Mouse (Mus musculus) mouse embryonic stem cell (cell line): ENCODE data around the gene Tmem132d.

Experiments
- in situ Hi-C, 2 experiments: fragments of 300-500 bp; cut with MboI; formaldehyde crosslinking; loops; 1 replicate in 1 of 2; 3 replicates in 1 of 2; pipeline ENCODE4 v1.14.3; 2019 to 2020; ENCODE audit warnings: low sequenced_read_pairs in 2 of 2, low pct_unique_long_range_greater_than_20kb in 1 of 2, mixed read lengths in 1 of 2; ENCODE audit not compliant: unreplicated experiment in 1 of 2

Gene Tmem132d

DNA sequence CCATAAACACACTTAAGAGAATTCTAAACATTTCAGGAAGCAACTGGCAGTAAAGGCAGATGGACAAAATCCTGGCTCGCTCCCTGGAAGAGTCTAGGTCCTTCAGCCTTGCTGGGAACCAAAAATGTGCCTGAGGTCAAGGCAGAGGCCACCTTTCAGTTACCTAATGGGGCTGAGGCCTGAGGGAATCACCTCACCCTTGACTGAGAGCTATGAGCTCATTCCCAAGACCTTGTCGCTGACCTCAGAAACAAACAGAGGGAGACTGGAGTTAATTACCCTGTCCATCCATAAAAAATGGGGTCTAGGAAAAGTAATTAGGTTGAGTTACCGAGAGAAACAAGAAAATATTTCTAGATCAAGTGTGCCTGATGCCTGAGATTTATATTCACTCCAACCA is 521.3 kb downstream of the Tmem132d start:
- in situ Hi-C loops, result no loop called here

DNA sequence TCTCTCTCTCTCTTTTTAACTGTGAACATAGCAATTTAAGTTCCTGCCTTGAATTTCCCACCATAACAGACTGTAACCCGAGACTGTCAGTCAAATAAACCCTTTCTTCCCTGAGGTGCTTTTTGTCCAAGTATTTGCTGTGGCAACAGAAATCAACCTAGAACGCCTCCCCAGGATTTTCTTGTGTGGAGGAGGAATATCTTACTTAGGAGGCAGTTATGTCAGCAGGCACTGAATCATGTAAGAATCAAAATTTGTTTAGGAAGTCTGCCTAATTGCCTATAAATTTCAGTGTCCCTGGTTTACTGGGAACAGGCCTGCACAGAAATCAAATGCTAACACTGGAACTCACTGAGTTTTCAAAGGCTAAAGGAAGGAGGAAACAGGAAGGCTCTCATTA is 522.5 kb downstream of the Tmem132d start:
- in situ Hi-C loops, result no loop called here

DNA sequence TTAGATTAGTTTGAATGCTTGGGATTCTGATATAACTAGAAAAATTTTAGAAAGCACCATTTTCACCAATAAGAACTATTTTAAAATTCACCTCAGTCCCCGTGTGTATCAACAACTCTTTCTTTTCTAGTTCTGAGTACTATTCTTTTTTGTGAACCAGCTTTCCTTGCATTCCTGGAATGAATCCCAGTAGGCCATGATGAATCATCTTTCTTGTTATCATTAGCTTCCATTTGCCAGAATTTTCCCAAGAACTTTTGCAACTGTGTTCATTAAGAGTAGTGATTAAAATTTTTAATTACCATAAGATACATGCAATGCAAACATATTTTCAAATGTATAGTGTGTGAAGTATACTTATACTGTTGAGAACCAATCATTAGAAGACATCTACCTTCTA is 537.7 kb downstream of the Tmem132d start:
- in situ Hi-C loops, result no loop called here

DNA sequence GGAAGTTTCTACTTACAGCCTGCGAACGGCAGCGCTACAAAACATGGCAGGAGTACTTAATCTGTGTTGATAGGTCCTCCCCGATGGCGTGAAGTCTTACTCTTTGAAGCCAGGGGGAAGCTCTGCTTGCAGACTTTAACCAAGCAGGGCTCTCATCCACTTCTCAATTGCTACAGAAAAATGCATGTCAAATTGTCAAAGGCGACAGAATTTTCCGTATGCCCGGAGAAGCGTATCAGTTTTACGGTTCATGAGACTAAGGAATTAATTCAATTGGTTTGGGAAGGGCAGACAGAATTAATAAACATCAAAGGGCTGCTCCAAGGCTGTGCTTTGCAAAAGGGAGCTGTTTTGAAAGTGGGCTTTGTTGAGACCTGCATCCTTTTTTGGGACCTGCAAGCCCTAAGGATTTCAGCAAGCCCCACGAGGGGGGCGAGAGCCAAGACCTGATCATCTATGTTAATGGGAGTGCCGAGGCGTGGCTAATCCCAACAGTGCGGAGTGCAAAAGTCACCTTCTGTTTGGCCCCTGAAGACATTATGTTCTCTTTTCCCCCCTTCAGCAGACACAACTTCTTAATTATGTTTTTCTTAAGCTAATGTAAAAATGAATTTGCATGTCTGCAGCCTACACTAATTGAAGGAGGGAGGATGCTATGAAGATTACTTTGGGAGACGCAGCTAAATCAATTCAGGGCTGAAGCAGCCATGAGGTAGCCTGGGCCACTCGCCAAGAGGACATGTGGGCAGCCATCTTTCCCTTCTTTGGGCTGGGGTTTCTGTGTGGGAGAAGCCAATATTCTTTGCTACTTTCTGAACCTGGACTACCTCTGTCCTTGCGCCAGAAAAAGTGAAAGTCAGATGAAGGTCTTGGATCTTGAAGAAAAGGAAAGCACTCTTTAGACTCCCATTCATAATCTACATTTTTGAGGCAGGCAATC is 547.0 kb downstream of the Tmem132d start:
- in situ Hi-C loops, result no loop called here

DNA sequence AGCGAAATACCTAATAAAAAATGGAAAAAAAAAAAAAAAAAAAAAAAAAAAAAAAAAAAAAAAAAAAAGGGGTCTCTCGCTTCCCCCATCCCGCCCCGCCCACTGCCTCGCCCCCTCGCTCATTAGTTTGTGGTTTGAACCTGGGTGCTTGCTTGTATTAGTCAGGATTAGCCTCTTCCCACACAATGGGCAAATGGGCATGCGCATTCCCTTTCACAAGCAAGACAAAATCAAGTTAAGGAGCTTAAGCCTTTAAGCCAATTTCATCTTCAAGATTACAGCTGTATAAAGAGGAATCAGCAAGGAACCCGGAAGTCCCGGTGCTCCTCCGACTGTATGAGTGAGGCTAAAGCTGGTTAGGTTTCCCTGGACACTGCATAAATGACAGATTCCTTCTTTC is 549.9 kb downstream of the Tmem132d start:
- in situ Hi-C loops, result no loop called here

DNA sequence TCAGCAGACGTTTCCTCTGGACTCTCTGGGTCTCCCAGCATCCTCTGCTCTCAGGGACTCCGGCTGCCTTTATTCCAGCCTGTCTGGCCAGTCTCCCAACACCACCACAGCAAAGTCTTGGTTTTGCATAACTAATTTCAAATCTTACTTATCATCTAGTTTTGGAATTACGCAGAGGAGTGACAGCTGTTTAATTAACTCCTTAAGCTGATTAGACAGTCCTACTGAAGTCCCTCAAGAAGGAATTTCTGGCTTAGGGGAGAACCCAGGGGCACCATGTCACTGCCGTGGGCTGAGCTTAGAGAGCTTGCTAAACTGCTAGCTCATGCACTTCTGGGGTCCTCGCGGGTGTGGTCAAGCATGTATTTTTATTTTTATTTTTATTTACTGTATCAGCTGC is 558.4 kb downstream of the Tmem132d start:
- in situ Hi-C loops, result no loop called here

DNA sequence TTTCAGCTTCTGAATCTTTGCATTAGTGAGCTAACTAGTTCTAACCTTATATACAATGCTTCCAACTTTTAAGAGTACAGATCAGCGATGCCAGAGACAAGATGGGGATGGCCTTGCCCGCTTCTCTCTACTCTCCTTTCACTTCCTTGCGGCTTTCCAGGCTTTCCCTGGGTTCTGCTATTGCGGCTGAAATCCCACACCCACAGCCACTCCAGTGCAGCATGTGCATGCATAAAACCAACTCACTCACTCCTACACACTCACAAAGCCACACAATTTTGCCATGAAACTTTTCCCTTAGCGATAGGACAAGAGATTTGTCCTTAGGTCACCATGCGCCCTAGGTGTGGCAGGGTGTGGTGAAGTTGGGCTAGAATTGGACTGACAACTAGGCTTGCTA is 567.7 kb downstream of the Tmem132d start:
- in situ Hi-C loops, result no loop called here

DNA sequence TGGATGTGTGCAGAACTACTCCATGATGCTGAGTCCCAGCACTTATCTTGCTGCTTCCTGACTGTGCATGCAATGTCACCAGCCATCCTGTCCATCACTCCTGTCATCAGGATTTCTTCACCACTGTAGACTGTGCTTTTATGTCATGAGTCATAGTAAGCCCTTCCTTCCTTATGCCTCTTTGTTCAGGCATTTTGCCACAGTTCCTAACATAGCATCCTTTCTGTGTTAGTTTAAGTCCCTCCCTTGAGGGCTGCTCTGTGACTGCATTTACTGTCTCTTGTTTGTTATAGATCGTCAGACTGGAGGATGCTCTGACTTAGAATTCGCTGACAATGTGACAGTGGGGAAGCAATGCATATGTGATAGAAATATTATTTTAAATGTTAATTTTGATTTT is 573.2 kb downstream of the Tmem132d start:
- in situ Hi-C loops, result no loop called here

DNA sequence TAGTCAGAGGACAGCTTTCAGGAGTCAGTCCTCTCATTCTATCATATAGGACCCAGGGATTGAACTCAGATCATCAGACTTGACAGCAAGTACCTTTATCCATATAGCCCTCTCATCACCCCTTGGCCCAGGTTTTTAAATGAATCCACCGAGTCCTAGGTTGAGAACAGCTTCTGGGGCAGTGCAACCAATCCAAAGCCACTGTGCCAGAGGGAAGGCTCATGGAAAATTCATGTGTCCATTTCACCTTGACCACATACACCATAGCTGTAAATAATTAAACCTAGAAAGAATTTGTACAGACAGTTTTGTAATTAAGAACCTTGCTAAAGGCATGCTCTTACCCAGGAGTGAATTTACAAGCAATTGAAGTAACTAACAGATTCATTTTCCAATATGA is 580.6 kb downstream of the Tmem132d start:
- in situ Hi-C loops, result no loop called here

DNA sequence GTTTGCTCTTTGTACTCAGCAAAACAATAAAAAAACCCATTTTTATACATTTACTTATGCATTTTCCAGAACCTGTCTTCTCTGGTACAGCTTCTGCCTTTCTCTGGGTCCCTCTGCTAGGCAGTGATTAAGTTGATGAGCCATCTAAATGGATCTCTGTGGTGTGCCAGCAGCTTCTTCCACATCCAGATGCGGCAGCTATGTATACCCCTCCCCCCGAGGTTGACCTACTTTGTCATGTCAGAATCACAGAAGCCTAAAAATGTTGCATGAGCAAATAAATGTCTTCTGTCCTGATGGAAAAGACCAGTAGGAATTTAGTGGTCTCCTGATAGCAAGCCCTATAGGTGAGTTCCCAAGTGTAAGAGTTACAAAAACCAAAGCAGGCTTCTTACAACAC is 601.1 kb downstream of the Tmem132d start:
- in situ Hi-C loops, result no loop called here

DNA sequence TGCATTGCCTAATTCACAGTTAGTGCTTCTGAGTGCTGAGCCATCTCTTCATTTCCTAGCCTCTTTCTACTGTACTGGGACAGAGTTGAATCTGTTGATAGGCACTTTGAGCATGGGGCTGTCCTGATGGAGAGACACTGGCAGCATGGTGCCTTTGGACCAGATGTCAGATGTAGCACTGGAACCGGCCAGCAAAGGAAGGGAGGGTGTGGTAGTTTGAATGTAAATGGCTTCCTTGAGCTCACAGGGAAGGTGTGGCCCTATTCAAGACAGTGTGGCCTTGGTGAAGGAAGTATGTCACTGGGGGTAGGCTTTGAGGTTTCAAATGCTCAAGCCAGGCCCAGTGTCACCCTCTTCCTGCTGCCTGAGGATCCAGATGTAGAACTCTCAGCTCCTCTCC is 602.0 kb downstream of the Tmem132d start:
- in situ Hi-C loops, result no loop called here

DNA sequence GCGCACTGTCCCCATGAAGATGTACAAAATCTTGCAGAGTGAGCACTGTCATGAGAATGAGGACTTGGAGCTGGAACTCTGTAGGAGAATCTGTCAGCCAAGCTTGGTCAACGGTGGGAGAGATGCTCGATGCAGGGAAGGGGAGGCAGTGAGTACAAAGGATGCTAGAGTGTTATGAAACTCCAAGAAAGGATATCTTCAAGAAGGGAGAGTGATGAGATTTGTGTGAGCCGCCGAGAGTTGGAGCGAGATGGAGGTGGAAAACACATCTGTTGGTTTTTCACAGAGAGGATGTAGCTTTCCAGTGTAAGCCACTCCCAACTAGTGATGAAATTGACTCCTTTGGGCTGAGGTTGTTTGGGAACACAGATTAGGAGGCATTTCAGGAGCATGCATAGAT is 604.1 kb downstream of the Tmem132d start:
- in situ Hi-C loops, result no loop called here

DNA sequence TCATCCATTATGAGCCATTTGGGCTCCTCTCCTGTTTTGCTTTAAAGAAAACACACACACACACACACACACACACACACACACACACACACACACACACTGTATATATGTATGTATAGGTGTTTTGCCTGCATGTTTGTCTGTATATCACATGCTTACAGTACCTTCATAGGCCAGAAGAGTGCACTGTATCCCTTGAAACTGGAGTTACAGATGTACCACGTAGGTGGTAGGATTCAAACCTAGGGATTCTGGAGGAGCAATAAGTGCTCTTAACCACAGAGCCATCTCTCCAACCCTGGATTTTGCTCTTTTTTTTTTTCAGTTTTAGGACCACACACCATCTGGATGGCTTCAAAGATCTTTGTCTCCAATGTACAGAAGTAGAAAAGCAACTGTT is 610.9 kb downstream of the Tmem132d start:
- in situ Hi-C loops, result no loop called here

DNA sequence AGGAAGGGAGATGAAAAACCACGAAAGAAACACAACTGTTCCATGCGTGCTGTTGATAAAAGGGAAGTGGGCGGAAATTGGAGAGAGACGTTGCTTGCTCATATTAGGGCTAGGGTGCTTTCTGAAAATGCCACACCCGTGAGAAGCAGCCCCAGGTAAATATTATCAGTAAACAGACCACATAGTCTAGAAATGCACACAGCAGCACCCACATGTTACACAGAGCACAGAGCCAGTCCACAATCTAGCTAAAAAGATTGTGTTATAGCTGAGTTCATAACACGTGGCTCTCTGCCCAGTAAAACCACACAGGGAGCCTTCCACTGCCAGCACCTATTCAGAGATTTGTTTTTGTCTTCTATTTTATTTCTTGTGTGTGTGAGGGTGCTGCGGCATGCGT is 617.6 kb downstream of the Tmem132d start:
- in situ Hi-C loops, result no loop called here

DNA sequence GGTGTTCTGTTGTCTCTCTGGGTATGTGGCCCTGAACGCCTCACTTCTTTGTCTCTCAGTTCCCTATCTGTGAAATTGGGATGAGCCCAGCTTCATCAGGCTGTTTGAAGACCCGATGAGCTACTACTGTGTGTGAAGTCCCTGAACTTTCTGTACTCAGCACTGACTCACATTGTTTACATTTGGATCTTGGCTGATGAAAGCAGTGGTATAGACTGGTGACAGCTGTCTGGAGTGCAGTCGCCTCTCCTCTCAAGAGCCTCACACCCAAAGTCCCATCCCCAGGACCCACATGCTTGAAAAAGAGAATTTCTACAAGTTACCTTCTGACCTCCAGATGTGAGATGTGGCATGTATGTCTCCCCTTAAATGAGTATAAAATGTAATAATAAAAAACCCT is 625.5 kb downstream of the Tmem132d start:
- in situ Hi-C loops, result no loop called here

DNA sequence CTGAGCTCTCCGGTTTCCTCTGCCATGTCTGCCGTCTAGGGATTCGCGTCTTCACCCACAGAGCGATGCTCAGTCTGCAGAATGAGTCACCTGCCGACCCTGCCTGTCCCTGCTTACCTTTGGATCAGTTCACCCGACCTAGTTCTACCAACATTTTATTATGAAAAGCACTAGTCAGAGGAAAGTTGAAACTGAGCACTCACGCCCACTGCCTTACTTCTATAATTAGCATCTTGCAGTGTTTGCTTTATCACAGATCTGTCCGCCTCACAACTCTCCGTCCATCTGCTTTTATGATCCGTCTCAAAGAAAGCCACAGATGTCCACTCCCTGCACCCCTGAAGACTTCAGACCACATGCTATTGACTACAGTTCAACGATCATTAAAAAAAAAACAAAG is 626.0 kb downstream of the Tmem132d start:
- in situ Hi-C loops, result no loop called here

DNA sequence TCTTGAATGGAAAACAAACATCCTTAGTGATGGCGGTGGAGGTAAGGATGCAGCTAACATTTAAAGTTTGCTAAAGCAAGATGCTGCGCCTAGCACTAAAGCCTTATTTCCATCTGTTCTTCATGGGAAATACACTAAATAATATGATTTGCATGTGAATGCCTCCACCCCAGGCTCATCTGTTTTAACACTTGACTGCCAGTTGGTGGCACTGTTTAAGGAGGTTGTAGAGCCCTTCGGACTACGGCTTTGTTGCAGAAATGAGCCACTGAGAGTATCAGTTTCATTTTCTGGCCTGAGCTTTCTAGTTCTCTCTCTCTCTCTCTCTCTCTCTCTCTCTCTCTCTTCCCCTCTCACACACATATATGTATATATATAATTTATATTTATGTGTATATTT is 632.0 kb downstream of the Tmem132d start:
- in situ Hi-C loops, result no loop called here

DNA sequence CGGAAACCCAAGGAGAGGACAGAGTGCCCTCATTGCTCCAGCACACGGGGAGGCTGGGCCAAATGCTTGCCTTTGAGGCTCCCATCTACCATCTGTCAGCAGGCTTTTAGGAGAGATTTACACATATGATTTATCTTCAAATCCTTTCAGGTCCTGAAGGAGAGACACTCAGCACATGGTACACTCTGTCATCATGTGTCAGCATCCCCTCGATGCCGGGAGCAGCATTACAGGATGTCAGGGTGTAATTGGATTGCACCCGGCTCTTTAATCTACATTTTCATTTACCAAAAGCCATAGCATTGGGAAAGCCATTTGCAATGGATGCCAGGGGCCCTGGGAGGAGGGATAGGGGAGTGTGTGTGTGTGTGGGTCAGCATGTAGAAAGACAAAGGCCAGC is 651.7 kb downstream of the Tmem132d start:
- in situ Hi-C loops, result no loop called here

DNA sequence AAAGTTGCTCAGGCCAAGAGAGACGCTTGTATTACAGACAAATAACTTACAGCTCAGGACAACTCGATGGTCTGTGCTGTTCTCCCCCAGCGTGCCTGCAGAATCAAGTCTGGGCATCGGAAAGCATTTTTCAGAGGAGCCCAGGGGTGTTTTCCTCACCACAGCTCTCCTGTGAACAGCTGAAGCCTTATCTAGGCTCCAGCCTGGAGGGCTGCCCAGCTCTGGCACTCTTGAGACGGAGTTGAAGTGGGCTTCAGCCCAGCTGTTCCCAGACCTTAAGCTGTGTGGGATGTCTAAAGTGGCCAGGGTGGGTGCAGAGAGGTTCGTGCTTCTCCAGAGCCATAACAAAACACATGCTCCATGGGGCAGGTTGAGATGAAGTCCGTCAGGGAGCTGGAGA is 657.1 kb downstream of the Tmem132d start:
- in situ Hi-C loops, result no loop called here

DNA sequence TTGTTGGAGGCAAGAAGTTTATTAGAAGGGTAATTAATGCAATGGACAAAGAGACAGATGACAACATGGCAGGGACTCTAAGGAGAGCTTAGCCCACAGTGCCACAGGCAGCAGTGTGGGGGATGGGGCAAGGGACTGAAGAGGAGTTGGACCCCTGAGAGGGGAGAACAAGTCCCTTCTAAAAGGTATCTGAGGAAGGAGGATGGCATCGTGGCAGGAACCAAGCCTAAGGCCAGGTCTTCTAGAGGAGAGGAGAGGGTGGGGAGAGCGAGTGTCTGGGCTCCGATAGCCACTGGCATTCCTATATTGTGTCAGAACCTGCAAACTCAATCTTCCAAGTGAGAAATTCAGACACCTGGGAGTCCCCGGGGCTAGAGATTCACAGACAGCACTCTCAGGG is 674.3 kb downstream of the Tmem132d start:
- in situ Hi-C loops, result no loop called here
